In genomic region chr5:114594741-114595241, GRCm38 (mm10) we compare ENCODE assay signal across 10 mouse cellular contexts. TPM values are rescaled to one million over a fixed set of nuclear protein-coding genes. Genes with fewer than 3 reads are reported as not detected.
DNase-seq lines count a peak whose midpoint lies in the region; ATAC-seq and TF ChIP-seq lines count a peak whose summit lies in the region.
"Had no signal": no experiment of that assay in that cellular context is flagged by ENCODE, and none has a peak within 500 bp of the region (broad histone marks: within the 10 kb centered on the region; RNA-seq: fewer than 3 reads in every experiment).

No protein-coding gene starts in this region.

- H3K9ac ChIP-seq in forebrain, embryonic 15.5 days (replicated peaks) = no peak overlapping the region
- H3K9ac ChIP-seq in forebrain, postnatal 0 days = no peak overlapping the region
- H3K9ac ChIP-seq in heart, embryonic 12.5 days = no peak overlapping the region

- no peak overlapping the region for H3K4me2 ChIP-seq in forebrain, embryonic 15.5 days (replicated peaks)
- no peak overlapping the region for H3K4me2 ChIP-seq in forebrain, postnatal 0 days (ENCODE audit: low read depth)
- H3K4me2 ChIP-seq in heart, embryonic 12.5 days = peak overlapping the region; percentile 55

- peaks cover 60% of the 10 kb centered on the region for H3K4me1 ChIP-seq in forebrain, embryonic 15.5 days
- peaks cover 8% of the 10 kb centered on the region for H3K4me1 ChIP-seq in forebrain, postnatal 0 days (ENCODE audit: insufficient read depth)
- H3K4me1 ChIP-seq in heart, embryonic 12.5 days (replicated peaks) = peaks cover 64% of the 10 kb centered on the region

- H3K27ac ChIP-seq in forebrain, embryonic 15.5 days (replicated peaks) = peak overlapping the region; percentile 78
- H3K27ac ChIP-seq in forebrain, postnatal 0 days (ENCODE audit: low read depth, low read length) = no peak overlapping the region
- H3K27ac ChIP-seq in heart, embryonic 12.5 days (ENCODE audit: poor library complexity, severe bottlenecking) = peak overlapping the region; percentile 45; the same call in 1 of the 2 replicates

- DNase-seq in forebrain, postnatal 0 days = no peak
- DNase-seq in kidney, postnatal 25 days = peak; percentile 63 to 82
- DNase-seq in layer of hippocampus, adult 8-10 months (ENCODE audit: low spot score in 2 of 2) = no peak
- no peak for DNase-seq in cerebellum, adult 9-11 months
- no peak for DNase-seq in right cerebral cortex, postnatal 4 days

- WGBS in forebrain, embryonic 15.5 days = 89% methylated on average over 15 of the region's 15 CpGs
- 85% methylated on average over 15 of the region's 15 CpGs for WGBS in forebrain, postnatal 0 days
- WGBS in heart, embryonic 12.5 days = 7% methylated on average over 15 of the region's 15 CpGs

- no peaks in the 10 kb centered on the region for H3K36me3 ChIP-seq in forebrain, embryonic 15.5 days
- no peaks in the 10 kb centered on the region for H3K36me3 ChIP-seq in forebrain, postnatal 0 days (ENCODE audit: insufficient read depth)
- H3K36me3 ChIP-seq in heart, embryonic 12.5 days = no peaks in the 10 kb centered on the region

- no peak overlapping the region for H3K4me3 ChIP-seq in forebrain, embryonic 15.5 days
- no peak overlapping the region for H3K4me3 ChIP-seq in forebrain, postnatal 0 days (ENCODE audit: low read depth, low read length)
- H3K4me3 ChIP-seq in heart, embryonic 12.5 days = no peak overlapping the region
- H3K4me3 ChIP-seq: erythroblast, embryonic 14.5 days had no signal

- H3K9me3 ChIP-seq in forebrain, embryonic 15.5 days = no peaks in the 10 kb centered on the region
- no peaks in the 10 kb centered on the region for H3K9me3 ChIP-seq in forebrain, postnatal 0 days (ENCODE audit: low read length)
- no peaks in the 10 kb centered on the region for H3K9me3 ChIP-seq in heart, embryonic 12.5 days (replicated peaks)

- no peak for ATAC-seq in forebrain, embryonic 15.5 days (replicated peaks)
- ATAC-seq in forebrain, postnatal 0 days = no peak
- ATAC-seq in heart, embryonic 12.5 days (ENCODE audit: insufficient number of reproducible peaks, low FRiP score) = peak; percentile 43
- ATAC-seq in megakaryocyte, adult 5-6 weeks (ENCODE audit: poor library complexity, severe bottlenecking) = peak; percentile 74

- H3K27me3 ChIP-seq in forebrain, embryonic 15.5 days = peaks cover 3% of the 10 kb centered on the region; the same call in 1 of the 2 replicates
- peaks cover 5% of the 10 kb centered on the region; the same call in 1 of the 2 replicates for H3K27me3 ChIP-seq in forebrain, postnatal 0 days (ENCODE audit: insufficient read depth, low read length)
- H3K27me3 ChIP-seq in heart, embryonic 12.5 days (replicated peaks) = peaks cover 14% of the 10 kb centered on the region; the same call in 1 of the 2 replicates

- no peak for TF ChIP-seq CTCF in forebrain, postnatal 0 days (IDR thresholded peaks at IDR 0.05; ENCODE audit: low read depth)

RNA-seq across cellular contexts. Expression of gene Fam222a, which starts 27.0 kb away (rescaled TPM):
- polyA plus RNA-seq in forebrain, embryonic 15.5 days (2015; fragmentation: Nextera tagmentation; extraction: Ambion mirVana) = 5.2 and 5.6 TPM in 2 replicates
- 6.2 and 8.2 TPM in 2 replicates for total RNA-seq in forebrain, postnatal 0 days (2014; rRNA removed)
- 2.9 and 3.4 TPM in 2 replicates for polyA plus RNA-seq in forebrain, postnatal 0 days (2015; fragmentation: Nextera tagmentation; extraction: Ambion mirVana)
- polyA plus RNA-seq in heart, embryonic 12.5 days (2016; fragmentation: Nextera tagmentation; extraction: Ambion mirVana) = 0.63 and 1.1 TPM in 2 replicates
- 0.16 and 0.22 TPM in 2 replicates for total RNA-seq in megakaryocyte, adult 5-6 weeks (2015)
- 0.11 and 0.69 TPM in 2 replicates for total RNA-seq in megakaryocyte, adult 5-6 weeks (2017)
- 1 to 10 TPM; 4.9 to 7.2 (median 6.7) TPM for total RNA-seq in layer of hippocampus, adult 8-10 months (2022)
- total RNA-seq: CH12.LX had no signal

Comparison
In these comparisons a context has a peak if more than half of its experiments do, and no peak if none do; other contexts are left out.
1. ATAC-seq: peak in heart, embryonic 12.5 days (single experiment) and megakaryocyte, adult 5-6 weeks (single experiment); none in forebrain, embryonic 15.5 days (single experiment) and forebrain, postnatal 0 days (single experiment).
2. DNase-seq: peak in kidney, postnatal 25 days (2 of 2); none in forebrain, postnatal 0 days (single experiment), layer of hippocampus, adult 8-10 months (0 of 2), cerebellum, adult 9-11 months (single experiment) and right cerebral cortex, postnatal 4 days (single experiment).